11 mouse cellular contexts compared by ENCODE assay signal in genomic region chr6:30897520-30897919, GRCm38 (mm10). TPM values are rescaled to one million over a fixed set of nuclear protein-coding genes. Genes with fewer than 3 reads are reported as not detected.
DNase-seq lines count a peak whose midpoint lies in the region; ATAC-seq and TF ChIP-seq lines count a peak whose summit lies in the region.
"Had no signal": no experiment of that assay in that cellular context is flagged by ENCODE, and none has a peak within 500 bp of the region (broad histone marks: within the 10 kb centered on the region; RNA-seq: fewer than 3 reads in every experiment).

No protein-coding gene starts in this region.

- H3K36me3 ChIP-seq in forebrain, embryonic 14.5 days (ENCODE audit: control insufficient read depth, insufficient read depth, low read length), result 0 out of 2 replicates have a peak, but pooled peaks cover 3% of the 10 kb centered on the region
- H3K36me3 ChIP-seq in forebrain, embryonic 11.5 days (ENCODE audit: control insufficient read depth, insufficient read depth, low read length), result no peaks in the 10 kb centered on the region
- H3K36me3 ChIP-seq in lung, postnatal 0 days (ENCODE audit: insufficient read depth, low read length), result no peaks in the 10 kb centered on the region
- no peaks in the 10 kb centered on the region for H3K36me3 ChIP-seq in liver, embryonic 16.5 days (ENCODE audit: control insufficient read depth, insufficient read depth)

- H3K4me1 ChIP-seq in forebrain, embryonic 14.5 days (ENCODE audit: control insufficient read depth, insufficient read depth, low read length), result no peaks in the 10 kb centered on the region
- H3K4me1 ChIP-seq in forebrain, embryonic 11.5 days (replicated peaks; ENCODE audit: control insufficient read depth, insufficient read depth, low read length), result peaks cover 5% of the 10 kb centered on the region
- H3K4me1 ChIP-seq in lung, postnatal 0 days (ENCODE audit: insufficient read depth, low read depth, low read length), result no peaks in the 10 kb centered on the region; the same call in 1 of the 2 replicates
- peaks cover 14% of the 10 kb centered on the region for H3K4me1 ChIP-seq in liver, embryonic 16.5 days (ENCODE audit: control insufficient read depth, low read depth, low read length)

- WGBS in forebrain, embryonic 14.5 days, result 76% methylated on average over 6 of the region's 6 CpGs
- 74% methylated on average over 6 of the region's 6 CpGs for WGBS in forebrain, embryonic 11.5 days
- 57% methylated on average over 6 of the region's 6 CpGs for WGBS in lung, postnatal 0 days
- WGBS in liver, embryonic 16.5 days (ENCODE audit: insufficient replicate concordance), result 43% methylated on average over 6 of the region's 6 CpGs

- no peak overlapping the region for H3K9ac ChIP-seq in forebrain, embryonic 14.5 days (ENCODE audit: low read length)
- no peak overlapping the region for H3K9ac ChIP-seq in forebrain, embryonic 11.5 days (ENCODE audit: low read length)
- no peak overlapping the region for H3K9ac ChIP-seq in lung, postnatal 0 days (replicated peaks; ENCODE audit: low read depth)
- H3K9ac ChIP-seq in liver, embryonic 16.5 days (ENCODE audit: low read depth, low read length), result no peak overlapping the region

- H3K9me3 ChIP-seq in forebrain, embryonic 14.5 days (replicated peaks; ENCODE audit: control insufficient read depth, low read length), result no peaks in the 10 kb centered on the region
- H3K9me3 ChIP-seq in forebrain, embryonic 11.5 days (ENCODE audit: control insufficient read depth, low read length), result no peaks in the 10 kb centered on the region
- H3K9me3 ChIP-seq in lung, postnatal 0 days (ENCODE audit: low read length), result no peaks in the 10 kb centered on the region
- H3K9me3 ChIP-seq in liver, embryonic 16.5 days (replicated peaks; ENCODE audit: control insufficient read depth, low read length), result no peaks in the 10 kb centered on the region

- H3K4me2 ChIP-seq in forebrain, embryonic 14.5 days (ENCODE audit: low read length), result no peak overlapping the region
- H3K4me2 ChIP-seq in forebrain, embryonic 11.5 days (ENCODE audit: low read depth, low read length, severe bottlenecking), result no peak overlapping the region; the same call in 1 of the 2 replicates
- H3K4me2 ChIP-seq in lung, postnatal 0 days (replicated peaks; ENCODE audit: low read depth, low read length), result peak overlapping the region; percentile 66; the same call in 1 of the 2 replicates
- peak overlapping the region; percentile 81 for H3K4me2 ChIP-seq in liver, embryonic 16.5 days (ENCODE audit: low read depth, low read length)

- no peak for TF ChIP-seq EP300 in lung, postnatal 0 days (IDR thresholded peaks at IDR 0.05)

- no peak for DNase-seq in forebrain, embryonic 14.5 days (ENCODE audit: low spot score)
- no peak for DNase-seq in forebrain, embryonic 11.5 days (ENCODE audit: low spot score)
- DNase-seq in lung, postnatal 0 days (ENCODE audit: low spot score), result no peak
- DNase-seq in lung, postnatal 14 days, result no peak
- DNase-seq in gonadal fat pad, adult 2 months (ENCODE audit: low read depth), result peak; percentile 30
- DNase-seq in frontal cortex, postnatal 25 days (ENCODE audit: low spot score in 2 of 2), result no peak
- DNase-seq in kidney, adult 11 months, result no peak
- DNase-seq: kidney, adult 9 months had no signal

- 0 out of 2 replicates have a peak overlapping the region, but pooled peaks have one; percentile 95 for H3K27ac ChIP-seq in forebrain, embryonic 14.5 days (ENCODE audit: low read depth, low read length)
- no peak overlapping the region for H3K27ac ChIP-seq in forebrain, embryonic 11.5 days (ENCODE audit: low read depth, low read length)
- no peak overlapping the region for H3K27ac ChIP-seq in lung, postnatal 0 days (ENCODE audit: low read length)
- H3K27ac ChIP-seq in liver, embryonic 16.5 days (ENCODE audit: low read length), result no peak overlapping the region

- H3K4me3 ChIP-seq in forebrain, embryonic 14.5 days (ENCODE audit: low read depth, low read length), result no peak overlapping the region
- H3K4me3 ChIP-seq in forebrain, embryonic 11.5 days (ENCODE audit: low read depth, low read length), result no peak overlapping the region
- no peak overlapping the region for H3K4me3 ChIP-seq in lung, postnatal 0 days (ENCODE audit: low read depth, low read length)
- no peak overlapping the region for H3K4me3 ChIP-seq in liver, embryonic 16.5 days (ENCODE audit: low read depth, low read length)

- TF ChIP-seq CTCF in lung, postnatal 0 days (IDR thresholded peaks at IDR 0.05), result no peak

- H3K27me3 ChIP-seq in forebrain, embryonic 14.5 days (replicated peaks; ENCODE audit: control insufficient read depth, insufficient read depth, low read length), result no peaks in the 10 kb centered on the region
- H3K27me3 ChIP-seq in forebrain, embryonic 11.5 days (ENCODE audit: control insufficient read depth, insufficient read depth, low read length), result no peaks in the 10 kb centered on the region
- H3K27me3 ChIP-seq in lung, postnatal 0 days (replicated peaks; ENCODE audit: insufficient read depth, low read length), result no peaks in the 10 kb centered on the region
- no peaks in the 10 kb centered on the region for H3K27me3 ChIP-seq in liver, embryonic 16.5 days (ENCODE audit: control insufficient read depth, insufficient read depth, low read depth, low read length)

- ATAC-seq in forebrain, embryonic 14.5 days, result no peak
- ATAC-seq in forebrain, embryonic 11.5 days (replicated peaks; ENCODE audit: low FRiP score), result no peak
- ATAC-seq in lung, postnatal 0 days, result no peak
- no peak for ATAC-seq in liver, embryonic 16.5 days (ENCODE audit: low read depth)

RNA-seq across cellular contexts. Expression of gene Copg2, which starts 0.9 kb away (rescaled TPM):
- polyA plus RNA-seq in forebrain, embryonic 14.5 days (2014; fragmentation: Nextera tagmentation; extraction: Ambion mirVana), result 37.2 and 40.3 TPM in 2 replicates
- 41.5 and 44.5 TPM in 2 replicates for polyA plus RNA-seq in forebrain, embryonic 11.5 days (2014; fragmentation: Nextera tagmentation; extraction: Ambion mirVana)
- polyA plus RNA-seq in lung, postnatal 0 days (2015; fragmentation: Nextera tagmentation; extraction: Ambion mirVana), result 15.9 and 19.8 TPM in 2 replicates
- polyA plus RNA-seq in gonadal fat pad, adult 2 months (2012; rRNA removed), result 26.8 and 26.9 TPM in 2 replicates
- 5.4 and 5.8 TPM in 2 replicates for polyA plus RNA-seq in liver, embryonic 16.5 days (2015; fragmentation: Nextera tagmentation; extraction: Ambion mirVana)

RNA-seq across cellular contexts. Expression of gene Tsga13, which starts 17.9 kb away (rescaled TPM):
- polyA plus RNA-seq in forebrain, embryonic 14.5 days (2014; fragmentation: Nextera tagmentation; extraction: Ambion mirVana), result not detected in 2 replicates
- not detected in 2 replicates for polyA plus RNA-seq in forebrain, embryonic 11.5 days (2014; fragmentation: Nextera tagmentation; extraction: Ambion mirVana)
- polyA plus RNA-seq in lung, postnatal 0 days (2015; fragmentation: Nextera tagmentation; extraction: Ambion mirVana), result 0.15 and 0.20 TPM in 2 replicates
- 0.31 and 0.65 TPM in 2 replicates for polyA plus RNA-seq in gonadal fat pad, adult 2 months (2012; rRNA removed)
- not detected in 2 replicates for polyA plus RNA-seq in liver, embryonic 16.5 days (2015; fragmentation: Nextera tagmentation; extraction: Ambion mirVana)
- polyA plus RNA-seq: C2C12; urinary bladder, adult 2 months had no signal

Comparison
In these comparisons a context has a peak if more than half of its experiments do, and no peak if none do; other contexts are left out.
1. H3K4me2 ChIP-seq: peak in lung, postnatal 0 days (single experiment) and liver, embryonic 16.5 days (single experiment); none in forebrain, embryonic 14.5 days (single experiment) and forebrain, embryonic 11.5 days (single experiment).